Mouse (Mus musculus): ENCODE results near the gene Calcrl. TPM values are rescaled to one million over a fixed set of nuclear protein-coding genes. Genes with fewer than 3 reads are reported as not detected.
A peak's percentile ranks its signal among the peaks of the same experiment; 100 is the strongest.

Calcrl gene
- polyA plus RNA-seq, 1 experiment from 2014 or later, result 18.2 TPM

GRCm38 (mm10) chr2:84441940-84442339 lies 16.7 kb upstream of the Calcrl start:
- H3K4me1 ChIP-seq (replicated peaks; ENCODE audit: control insufficient read depth, insufficient read depth), result no peaks in the 10 kb centered on the region
- WGBS, result 78% methylated on average over 5 of the region's 5 CpGs

GRCm38 (mm10) chr2:84429724-84430123 lies 4.5 kb upstream of the Calcrl start:
- H3K36me3 ChIP-seq (ENCODE audit: control insufficient read depth, insufficient read depth, low read length), result no peaks in the 10 kb centered on the region
- H3K4me1 ChIP-seq (replicated peaks; ENCODE audit: control insufficient read depth, insufficient read depth), result no peaks in the 10 kb centered on the region
- no peak overlapping the region for H3K27ac ChIP-seq (replicated peaks)
- no peak overlapping the region for H3K4me3 ChIP-seq (ENCODE audit: low read depth, low read length)
- no peaks in the 10 kb centered on the region for H3K27me3 ChIP-seq (ENCODE audit: control insufficient read depth, insufficient read depth, low read length)
- DNase-seq (ENCODE audit: low spot score) (no peak), ATAC-seq (ENCODE audit: low FRiP score, low TSS enrichment) (peak; percentile 51; the same call in 1 of the 2 replicates)
- no peaks in the 10 kb centered on the region for H3K9me3 ChIP-seq (ENCODE audit: control insufficient read depth, low read length)
- peak; percentile 85 for TF ChIP-seq CTCF (IDR thresholded peaks at IDR 0.05; ENCODE audit: low read depth)
- TF ChIP-seq EP300 (optimal IDR thresholded peaks at IDR 0.05), result no peak
- no peak overlapping the region for H3K4me2 ChIP-seq (replicated peaks; ENCODE audit: low read depth)
- 34% methylated on average over 11 of the region's 11 CpGs for WGBS
- H3K9ac ChIP-seq (ENCODE audit: low read length), result no peak overlapping the region

More at GRCm38 (mm10) chr2:84441940-84442339, 16.7 kb upstream of the Calcrl start:
- no peak for ATAC-seq (ENCODE audit: low FRiP score, low TSS enrichment)
- no peak overlapping the region for H3K4me3 ChIP-seq (ENCODE audit: low read depth, low read length)
- no peak for TF ChIP-seq EP300 (optimal IDR thresholded peaks at IDR 0.05)
- no peak for TF ChIP-seq CTCF (IDR thresholded peaks at IDR 0.05; ENCODE audit: low read depth)
- H3K36me3 ChIP-seq (ENCODE audit: control insufficient read depth, insufficient read depth, low read length), result no peaks in the 10 kb centered on the region
- H3K27ac ChIP-seq (replicated peaks), result no peak overlapping the region
- no peak overlapping the region for H3K9ac ChIP-seq (ENCODE audit: low read length)
- H3K27me3 ChIP-seq (ENCODE audit: control insufficient read depth, insufficient read depth, low read length), result no peaks in the 10 kb centered on the region
- no peak for DNase-seq (ENCODE audit: low spot score)
- no peak overlapping the region for H3K4me2 ChIP-seq (replicated peaks; ENCODE audit: low read depth)
- H3K9me3 ChIP-seq (ENCODE audit: control insufficient read depth, low read length), result no peaks in the 10 kb centered on the region

GRCm38 (mm10) chr2:84428836-84429235 lies 3.6 kb upstream of the Calcrl start:
- Histone ChIP-seq H3K9me3 (ENCODE audit: control insufficient read depth, low read length) (no peaks in the 10 kb centered on the region), H3K36me3 (ENCODE audit: control insufficient read depth, insufficient read depth, low read length) (no peaks in the 10 kb centered on the region), H3K9ac (ENCODE audit: low read length) (no peak overlapping the region), H3K4me2 (replicated peaks; ENCODE audit: low read depth) (no peak overlapping the region), H3K27me3 (ENCODE audit: control insufficient read depth, insufficient read depth, low read length) (no peaks in the 10 kb centered on the region), H3K27ac (replicated peaks) (no peak overlapping the region), H3K4me3 (ENCODE audit: low read depth, low read length) (no peak overlapping the region), H3K4me1 (replicated peaks; ENCODE audit: control insufficient read depth, insufficient read depth) (no peaks in the 10 kb centered on the region)
- ATAC-seq (ENCODE audit: low FRiP score, low TSS enrichment) (no peak), DNase-seq (ENCODE audit: low spot score) (no peak)
- TF ChIP-seq CTCF (IDR thresholded peaks at IDR 0.05; ENCODE audit: low read depth), result peak; percentile 31; the same call in 1 of the 2 replicates
- no peak for TF ChIP-seq EP300 (optimal IDR thresholded peaks at IDR 0.05)
- WGBS, result 27% methylated on average over 3 of the region's 3 CpGs

- H3K9ac ChIP-seq (ENCODE audit: low read length), result no peak overlapping the region
- 69% methylated on average over 4 of the region's 4 CpGs for whole genome bisulfite sequencing
- no peaks in the 10 kb centered on the region for H3K27me3 ChIP-seq (ENCODE audit: control insufficient read depth, insufficient read depth, low read length)
- H3K9me3 ChIP-seq (ENCODE audit: control insufficient read depth, low read length), result no peaks in the 10 kb centered on the region
- H3K27ac ChIP-seq (replicated peaks), result no peak overlapping the region
- H3K4me2 ChIP-seq (replicated peaks; ENCODE audit: low read depth), result no peak overlapping the region
- ATAC-seq (ENCODE audit: low FRiP score, low TSS enrichment) (no peak), DNase-seq (ENCODE audit: low spot score) (no peak)
- H3K4me3 ChIP-seq (ENCODE audit: low read depth, low read length), result no peak overlapping the region
- TF ChIP-seq EP300 (optimal IDR thresholded peaks at IDR 0.05) (no peak), CTCF (IDR thresholded peaks at IDR 0.05; ENCODE audit: low read depth) (no peak)
- no peaks in the 10 kb centered on the region for H3K36me3 ChIP-seq (ENCODE audit: control insufficient read depth, insufficient read depth, low read length)
- H3K4me1 ChIP-seq (replicated peaks; ENCODE audit: control insufficient read depth, insufficient read depth), result no peaks in the 10 kb centered on the region
These were observed 1.3 kb upstream of the Calcrl start for GRCm38 (mm10) chr2:84426531-84426930.

- Histone ChIP-seq H3K4me1 (replicated peaks; ENCODE audit: control insufficient read depth, insufficient read depth) (no peaks in the 10 kb centered on the region), H3K9me3 (ENCODE audit: control insufficient read depth, low read length) (no peaks in the 10 kb centered on the region), H3K4me2 (replicated peaks; ENCODE audit: low read depth) (no peak overlapping the region), H3K27ac (replicated peaks) (no peak overlapping the region), H3K27me3 (ENCODE audit: control insufficient read depth, insufficient read depth, low read length) (no peaks in the 10 kb centered on the region), H3K9ac (ENCODE audit: low read length) (no peak overlapping the region), H3K36me3 (ENCODE audit: control insufficient read depth, insufficient read depth, low read length) (no peaks in the 10 kb centered on the region), H3K4me3 (ENCODE audit: low read depth, low read length) (no peak overlapping the region)
- DNase-seq (ENCODE audit: low spot score) (no peak), ATAC-seq (ENCODE audit: low FRiP score, low TSS enrichment) (no peak)
- WGBS, result 80% methylated on average over 4 of the region's 4 CpGs
- no peak for TF ChIP-seq EP300 (optimal IDR thresholded peaks at IDR 0.05)
- TF ChIP-seq CTCF (IDR thresholded peaks at IDR 0.05; ENCODE audit: low read depth), result no peak
These were observed 8.7 kb downstream of the Calcrl start for GRCm38 (mm10) chr2:84416501-84416900.

- Histone ChIP-seq H3K9me3 (ENCODE audit: control insufficient read depth, low read length) (no peaks in the 10 kb centered on the region), H3K36me3 (ENCODE audit: control insufficient read depth, insufficient read depth, low read length) (no peaks in the 10 kb centered on the region)
These were observed 15.2 kb downstream of the Calcrl start for GRCm38 (mm10) chr2:84409796-84410592.

More at GRCm38 (mm10) chr2:84409796-84410592, 15.2 kb downstream of the Calcrl start:
- ATAC-seq (ENCODE audit: low FRiP score, low TSS enrichment), result no peak
- Histone ChIP-seq H3K4me3 (ENCODE audit: low read depth, low read length) (no peak overlapping the region), H3K4me2 (replicated peaks; ENCODE audit: low read depth) (no peak overlapping the region), H3K27me3 (ENCODE audit: control insufficient read depth, insufficient read depth, low read length) (no peaks in the 10 kb centered on the region), H3K4me1 (replicated peaks; ENCODE audit: control insufficient read depth, insufficient read depth) (no peaks in the 10 kb centered on the region), H3K9ac (ENCODE audit: low read length) (no peak overlapping the region), H3K27ac (replicated peaks) (no peak overlapping the region)
- DNase-seq (ENCODE audit: low spot score), result no peak
- TF ChIP-seq CTCF (IDR thresholded peaks at IDR 0.05; ENCODE audit: low read depth) (no peak), EP300 (optimal IDR thresholded peaks at IDR 0.05) (no peak)
